Mouse (Mus musculus) stomach, postnatal 0 days (tissue): Measurements from ENCODE around the gene Gga1. TPM values are rescaled to one million over a fixed set of nuclear protein-coding genes. Genes with fewer than 3 reads are reported as not detected.

Source experiments
- ATAC-seq: fragments of 200-750 bp; cut with Nextera tagmentation; 2 replicates; pipeline ENCODE4 v1.8.0; 2017; ENCODE audit not compliant: low FRiP score, low TSS enrichment
- DNase-seq: peaks from one replicate; pipeline ENCODE4 v3.0.0-alpha.2; 2016; ENCODE audit warnings: low spot score
- H3K27ac ChIP-seq: fragments of 300-500 bp; sonication (generic); replicated peaks from 2 replicates; pipeline ENCODE4 v1.5.1; 2014; ENCODE audit warnings: mild to moderate bottlenecking, control low read depth
- H3K27me3 ChIP-seq: fragments of 300-500 bp; sonication (generic); 2 replicates; pipeline ENCODE4 v1.6.1; 2014; ENCODE audit warnings: low read length; ENCODE audit not compliant: control insufficient read depth, insufficient read depth
- H3K36me3 ChIP-seq: fragments of 300-500 bp; sonication (generic); 2 replicates; pipeline ENCODE4 v1.6.1; 2014; ENCODE audit warnings: low read length, mixed read lengths; ENCODE audit not compliant: control insufficient read depth, insufficient read depth
- H3K4me1 ChIP-seq: fragments of 300-500 bp; sonication (generic); replicated peaks from 2 replicates; pipeline ENCODE4 v1.6.1; 2014; ENCODE audit warnings: antibody characterized with exemption; ENCODE audit not compliant: control insufficient read depth, insufficient read depth
- H3K4me2 ChIP-seq: fragments of 300-500 bp; sonication (generic); replicated peaks from 2 replicates; pipeline ENCODE4 v1.6.1; 2014; ENCODE audit warnings: low read depth, mild to moderate bottlenecking, control low read depth, moderate library complexity
- H3K4me3 ChIP-seq: fragments of 300-500 bp; sonication (generic); 2 replicates; pipeline ENCODE4 v1.5.1; 2014; ENCODE audit warnings: low read depth, low read length, control low read depth
- H3K9ac ChIP-seq: fragments of 300-500 bp; sonication (generic); 2 replicates; pipeline ENCODE4 v1.6.1; 2014; ENCODE audit warnings: mild to moderate bottlenecking, low read length, control low read depth, mixed read lengths
- H3K9me3 ChIP-seq: fragments of 300-500 bp; sonication (generic); 2 replicates; pipeline ENCODE4 v1.6.1; 2016; ENCODE audit warnings: low read length; ENCODE audit not compliant: control insufficient read depth
- CTCF ChIP-seq: IDR thresholded peaks from 2 replicates; pipeline ENCODE4 v1.5.1; 2016; ENCODE audit warnings: antibody characterized with exemption, low read depth, mild to moderate bottlenecking, moderate library complexity
- EP300 ChIP-seq: optimal IDR thresholded peaks from 2 replicates; pipeline ENCODE3; 2016; ENCODE audit warnings: antibody characterized with exemption
- WGBS: fragments of 180-500 bp; shearing (Covaris S2); extraction: QIAGEN DNeasy Blood & Tissue Kit; methylation state at CpG from one replicate; pipeline ENCODE4 v1.1.7; 2014; 5-methylcytosine and 5-hydroxymethylcytosine counted together
- polyA plus RNA-seq: library from polyadenylated mRNA; unstranded; fragments of >200 nt; fragmentation: Nextera tagmentation; extraction: Ambion mirVana; gene quantifications from 2 replicates; pipeline ENCODE4 v1.2.1, GENCODE M21; 2015

Gene Gga1
- polyA plus RNA-seq, 1 experiment from 2014 or later: 35.6 TPM

DNA sequence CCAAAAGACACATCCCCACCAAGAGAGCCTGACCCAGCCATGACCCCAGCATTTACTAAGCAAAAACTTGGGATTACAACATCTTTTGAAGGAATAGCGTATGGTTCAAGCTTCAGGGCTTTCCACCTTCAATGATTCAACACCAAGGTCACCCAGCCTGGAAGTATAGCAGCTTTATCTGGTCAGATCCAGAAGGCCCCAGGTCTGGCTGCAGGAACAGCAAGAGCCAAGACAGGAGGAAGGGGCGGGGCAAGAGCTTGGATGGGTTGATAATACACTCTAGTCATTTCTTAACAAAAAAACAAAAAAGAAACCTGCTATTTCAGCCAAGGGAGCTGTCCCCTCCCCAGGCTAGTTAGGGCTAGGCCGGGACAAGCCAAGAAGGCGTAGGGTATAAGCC, 20.5 kb downstream of the Gga1 start:
- DNase-seq (no peak), ATAC-seq (no peak)
- WGBS: 74% methylated on average over 4 of the region's 4 CpGs
- Histone ChIP-seq H3K9ac (no peak overlapping the region), H3K27ac (peak overlapping the region; percentile 31), H3K4me2 (no peak overlapping the region), H3K4me3 (no peak overlapping the region), H3K4me1 (peaks cover 7% of the 10 kb centered on the region), H3K27me3 (no peaks in the 10 kb centered on the region), H3K9me3 (no peaks in the 10 kb centered on the region), H3K36me3 (peaks cover 11% of the 10 kb centered on the region; the same call in 1 of the 2 replicates)
- TF ChIP-seq EP300 (no peak), CTCF (no peak)

DNA sequence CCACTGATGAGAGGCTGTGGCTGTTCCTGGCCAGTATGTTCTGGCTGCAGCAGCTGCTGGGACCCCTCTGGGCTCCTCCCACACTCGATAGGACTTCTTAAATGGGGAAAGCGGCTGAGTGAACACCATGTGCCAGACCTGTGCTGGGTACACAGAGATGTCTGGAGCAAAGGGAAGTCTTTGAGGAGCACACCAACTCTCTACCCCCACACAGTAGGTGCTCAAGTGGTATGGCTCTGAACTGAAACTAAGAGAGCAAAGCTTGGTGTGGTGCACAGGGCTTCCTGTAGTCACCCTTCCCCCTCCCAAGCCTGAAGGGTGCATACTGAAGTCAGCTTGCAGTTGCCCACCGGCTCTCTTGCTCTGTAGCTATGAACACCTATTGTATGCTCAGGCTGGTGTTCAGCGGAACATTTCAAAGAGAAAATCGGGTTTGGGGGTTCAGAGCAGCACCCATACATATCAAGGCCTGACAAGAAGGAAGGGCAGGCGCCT, 21.6 kb downstream of the Gga1 start:
- peak overlapping the region; percentile 85 for H3K27ac ChIP-seq
- 0 out of 2 replicates have a peak, but pooled peaks cover 4% of the 10 kb centered on the region for H3K36me3 ChIP-seq
- no peak for DNase-seq
- no peaks in the 10 kb centered on the region for H3K9me3 ChIP-seq
- no peak for TF ChIP-seq CTCF
- no peak for TF ChIP-seq EP300
- no peak for ATAC-seq
- H3K4me2 ChIP-seq: peak overlapping the region; percentile 86
- peak overlapping the region; percentile 35; the same call in 1 of the 2 replicates for H3K9ac ChIP-seq
- 42% methylated on average over 6 of the region's 6 CpGs for WGBS
- peaks cover 7% of the 10 kb centered on the region for H3K4me1 ChIP-seq
- 0 out of 2 replicates have a peak overlapping the region, but pooled peaks have one; percentile 2 for H3K4me3 ChIP-seq
- H3K27me3 ChIP-seq: no peaks in the 10 kb centered on the region

DNA sequence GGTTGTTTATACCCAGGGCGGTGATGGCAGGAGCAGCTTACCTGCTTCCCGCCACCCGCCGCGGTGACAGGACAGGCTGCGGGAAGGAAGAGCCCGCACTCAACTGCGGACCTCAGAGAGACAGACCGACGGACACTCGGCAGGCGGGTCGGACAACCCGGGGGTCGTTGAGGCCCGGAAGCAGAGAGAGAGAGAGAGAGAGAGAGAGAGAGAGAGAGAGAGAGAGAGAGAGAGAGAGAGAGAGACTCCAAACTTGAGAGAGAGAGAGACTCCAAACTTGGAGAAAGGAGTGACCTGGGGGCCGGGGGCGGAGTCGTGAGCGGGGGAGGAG, 22.4 kb downstream of the Gga1 start, which contains the start of gene Gm49510:
Gm49510 (plus strand) TSS at position 259 of the 331 bp plus-strand sequence.
- no peaks in the 10 kb centered on the region for H3K36me3 ChIP-seq
- no peaks in the 10 kb centered on the region for H3K9me3 ChIP-seq
- TF ChIP-seq CTCF (no peak), EP300 (no peak)
- DNase-seq (no peak), ATAC-seq (no peak)
- peak within 1 kb of the TSS; percentile 86 for H3K4me2 ChIP-seq
- H3K4me1 ChIP-seq: peaks cover 7% of the 10 kb centered on the region
- H3K27ac ChIP-seq: peak within 1 kb of the TSS; percentile 85
- H3K27me3 ChIP-seq: no peaks in the 10 kb centered on the region
- 3% methylated on average over 19 of the region's 20 CpGs for WGBS
- peak within 1 kb of the TSS; percentile 79 for H3K9ac ChIP-seq
- H3K4me3 ChIP-seq: peak within 1 kb of the TSS; percentile 77

DNA sequence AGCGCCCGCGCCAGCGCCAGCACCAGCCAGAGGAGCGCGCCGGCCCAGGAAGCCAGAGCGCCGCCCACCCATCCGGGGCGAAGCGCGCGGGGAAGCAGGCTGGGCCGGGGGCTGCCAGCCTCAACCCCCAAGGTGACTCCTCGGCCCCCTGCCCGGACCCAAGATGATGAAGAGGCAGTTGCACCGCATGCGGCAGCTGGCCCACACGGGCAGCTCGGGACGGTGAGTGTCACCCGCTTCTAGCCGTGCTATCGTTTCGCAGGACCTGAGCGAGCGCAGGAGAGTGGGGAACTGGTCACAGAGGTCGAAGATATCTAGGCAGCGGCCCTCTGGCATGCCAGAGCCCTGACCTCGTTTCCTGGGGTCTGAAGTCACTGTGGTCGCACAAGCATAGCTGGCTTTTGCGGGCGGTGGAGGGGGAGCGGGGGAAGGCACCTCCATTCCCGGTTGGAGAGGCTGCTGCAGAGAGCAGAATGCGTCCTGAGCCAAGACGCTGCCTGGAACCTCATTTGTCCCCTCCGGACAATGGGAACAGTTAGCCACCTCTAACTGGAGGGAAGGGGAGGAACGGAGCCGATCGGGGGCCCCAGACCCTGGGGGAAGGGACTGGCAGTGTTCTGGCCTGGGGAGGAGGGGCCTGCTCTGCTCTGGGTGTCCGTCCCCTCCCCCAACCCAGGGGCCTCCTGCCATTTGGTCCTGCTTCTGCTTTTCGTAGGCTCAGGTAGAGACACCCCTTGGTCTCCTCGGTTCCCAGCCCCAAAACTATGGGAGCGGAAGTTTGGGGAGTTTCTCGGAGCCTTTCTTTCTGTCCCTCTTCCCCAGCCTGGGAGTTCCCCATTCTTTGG, 23.0 kb downstream of the Gga1 start, which contains the start of gene Sh3bp1:
Sh3bp1 (plus strand) TSS at position 29 of the 845 bp plus-strand sequence.
- ATAC-seq (peak; percentile 28; the same call in 1 of the 2 replicates), DNase-seq (peak; percentile 82)
- Histone ChIP-seq H3K27me3 (no peaks in the 10 kb centered on the region), H3K4me3 (peak within 1 kb of the TSS; percentile 77), H3K9me3 (no peaks in the 10 kb centered on the region), H3K4me1 (peaks cover 7% of the 10 kb centered on the region), H3K4me2 (peak within 1 kb of the TSS; percentile 86), H3K36me3 (peaks cover 2% of the 10 kb centered on the region; the same call in 1 of the 2 replicates), H3K27ac (peak within 1 kb of the TSS; percentile 85), H3K9ac (peak within 1 kb of the TSS; percentile 79)
- TF ChIP-seq EP300 (no peak), CTCF (no peak)
- WGBS: under 1% methylated on average over 43 of the region's 47 CpGs

DNA sequence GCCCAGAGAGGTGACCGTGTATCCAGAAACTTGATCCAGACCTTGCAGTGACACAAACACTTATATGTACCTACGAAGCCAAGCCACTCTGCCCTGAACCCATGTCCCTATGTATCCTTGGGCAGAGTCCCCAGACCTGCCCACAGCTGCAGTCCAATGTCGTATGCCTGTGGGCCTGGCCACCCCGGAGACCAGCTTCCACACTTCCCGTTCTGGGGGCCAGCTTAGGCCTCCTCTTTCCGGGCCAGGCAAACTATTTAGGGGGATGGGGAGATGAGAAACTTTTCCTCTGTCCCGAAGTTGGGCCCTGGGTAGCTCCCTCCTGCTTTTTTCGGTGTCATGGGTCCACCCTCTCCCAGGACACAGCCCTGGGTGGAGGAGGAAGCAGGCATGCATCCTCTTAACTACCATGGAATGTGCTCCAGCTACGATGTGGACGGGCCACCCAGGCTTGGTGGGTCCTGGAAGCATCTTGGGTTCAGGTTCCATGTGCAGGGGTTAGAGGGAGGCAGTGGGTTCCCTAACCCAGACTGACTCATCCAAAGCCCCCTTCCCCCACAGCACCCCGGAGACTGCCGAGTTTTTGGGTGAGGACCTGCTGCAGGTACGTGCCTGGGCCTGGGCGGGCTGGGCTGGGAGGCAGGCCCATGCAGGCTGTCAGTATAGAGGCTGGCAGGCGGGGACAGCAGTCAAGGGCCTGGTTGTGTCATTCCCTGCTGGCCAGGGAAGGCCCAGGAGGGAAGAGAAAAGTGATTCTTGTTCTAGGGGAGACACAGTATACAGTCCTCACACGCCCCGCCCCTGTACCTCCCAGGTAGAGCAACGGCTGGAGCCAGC, 23.8 kb downstream of the Gga1 start:
- TF ChIP-seq CTCF (no peak), EP300 (no peak)
- peaks cover 7% of the 10 kb centered on the region for H3K36me3 ChIP-seq
- ATAC-seq (peak; percentile 16), DNase-seq (peak; percentile 59)
- H3K4me1 ChIP-seq: peaks cover 6% of the 10 kb centered on the region
- H3K4me3 ChIP-seq: peak overlapping the region; percentile 77
- H3K9ac ChIP-seq: peak overlapping the region; percentile 79
- H3K27me3 ChIP-seq: no peaks in the 10 kb centered on the region
- 10% methylated on average over 18 of the region's 18 CpGs for WGBS
- no peaks in the 10 kb centered on the region for H3K9me3 ChIP-seq
- H3K27ac ChIP-seq: peak overlapping the region; percentile 85
- peak overlapping the region; percentile 86 for H3K4me2 ChIP-seq
